Mouse (Mus musculus) megakaryocyte-erythroid progenitor cell, adult 5-6 weeks (primary cell): ENCODE data around the gene Wdr26. TPM values are rescaled to one million over a fixed set of nuclear protein-coding genes. Genes with fewer than 3 reads are reported as not detected.

Source experiments
- ATAC-seq: replicated peaks from 2 replicates; pipeline ENCODE4 v1.8.0; 2016; ENCODE audit warnings: mild to moderate bottlenecking, inconsistent platforms; ENCODE audit not compliant: severe bottlenecking, poor library complexity, low FRiP score, low TSS enrichment
- total RNA-seq, 2 experiments: library from RNA; stranded (forward) in 1 of 2; stranded (reverse) in 1 of 2; fragments of 200-1000, 215-1000 nt in 1 of 2; fragments of >200 nt in 1 of 2; fragmentation: Nextera tagmentation in 1 of 2; gene quantifications; 2 replicates each; pipeline ENCODE4 v1.2.3; 2014 to 2017

The Wdr26 gene
- total RNA-seq, 2 experiments from 2014 or later, result 93.5 to 102 TPM

DNA sequence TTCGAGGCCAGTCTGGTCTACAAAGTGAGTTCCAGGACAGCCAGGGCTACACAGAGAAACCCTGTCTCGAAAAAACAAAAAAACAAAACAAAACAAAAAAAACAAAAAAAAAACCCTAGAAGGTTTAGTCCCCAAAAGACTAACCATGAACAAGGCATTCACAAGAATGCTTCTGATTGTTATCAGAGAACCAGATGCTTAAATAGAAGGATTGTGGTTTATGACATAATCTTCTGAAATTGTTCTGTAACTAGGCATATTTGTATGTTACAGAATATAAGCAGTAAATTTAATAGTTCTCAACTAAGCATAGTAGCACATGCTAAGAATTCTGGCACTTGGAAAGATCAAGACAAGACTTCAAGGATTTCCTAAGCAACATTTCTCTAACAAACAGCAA is 87.7 kb downstream of the Wdr26 start:
- no peak for ATAC-seq

Other genes starting within 250 kb of the Wdr26 start
- 4.5 TPM in 1 of 2 replicates, not detected in the other for gene Ephx1, start 191.1 kb downstream of the Wdr26 start, total RNA-seq (2014; fragmentation: Nextera tagmentation)
- gene Ephx1, start 191.1 kb downstream of the Wdr26 start, total RNA-seq (2017), result 0.57 TPM in 1 of 2 replicates, not detected in the other
- not detected in 2 replicates for gene 9130409I23Rik, start 160.8 kb downstream of the Wdr26 start, total RNA-seq (2014; fragmentation: Nextera tagmentation)
- not detected in 2 replicates for gene 9130409I23Rik, start 160.8 kb downstream of the Wdr26 start, total RNA-seq (2017)
- gene Nvl, start 67.8 kb downstream of the Wdr26 start, total RNA-seq (2014; fragmentation: Nextera tagmentation), result 54.5 and 64.7 TPM in 2 replicates
- 36.3 and 37.0 TPM in 2 replicates for gene Nvl, start 67.8 kb downstream of the Wdr26 start, total RNA-seq (2017)
- gene Cnih4, start 67.3 kb downstream of the Wdr26 start, total RNA-seq (2014; fragmentation: Nextera tagmentation), result 14.0 and 25.9 TPM in 2 replicates
- gene Cnih4, start 67.3 kb downstream of the Wdr26 start, total RNA-seq (2017), result 59.7 and 71.2 TPM in 2 replicates
- gene Cnih3, start 140.6 kb upstream of the Wdr26 start, total RNA-seq (2014; fragmentation: Nextera tagmentation), result not detected in 2 replicates
- not detected in 2 replicates for gene Cnih3, start 140.6 kb upstream of the Wdr26 start, total RNA-seq (2017)